Mouse (Mus musculus) lung, adult 18-20 months (tissue): ENCODE measurements around the gene Fnbp1.

Experiments
- DNase-seq, 2 experiments: peaks; one replicate each; pipeline ENCODE4 v3.0.0; 2022; ENCODE audit warnings: mixed read lengths in 2 of 2

Gene Fnbp1

GRCm38 (mm10) chr2:31019011-31019410 lies 122.8 kb downstream of the Fnbp1 start:
- no peak for DNase-seq

- no peak for DNase-seq
Measured at GRCm38 (mm10) chr2:31018519-31018918, 123.3 kb downstream of the Fnbp1 start.

GRCm38 (mm10) chr2:31017625-31018317 lies 124.0 kb downstream of the Fnbp1 start:
- DNase-seq = no peak

- DNase-seq = no peak
Measured at GRCm38 (mm10) chr2:31013371-31014120, 128.3 kb downstream of the Fnbp1 start.

GRCm38 (mm10) chr2:31007208-31007607 lies 134.6 kb downstream of the Fnbp1 start:
- DNase-seq = no peak

- DNase-seq = no peak
Measured at GRCm38 (mm10) chr2:31006434-31006833, 135.4 kb downstream of the Fnbp1 start.

GRCm38 (mm10) chr2:31005453-31005852 lies 136.4 kb downstream of the Fnbp1 start:
- no peak for DNase-seq

- DNase-seq = no peak
Measured at GRCm38 (mm10) chr2:31002857-31003256, 139.0 kb downstream of the Fnbp1 start.

GRCm38 (mm10) chr2:30998443-30999260 lies 143.2 kb downstream of the Fnbp1 start:
- no peak for DNase-seq

GRCm38 (mm10) chr2:30995432-30995996 lies 146.3 kb downstream of the Fnbp1 start:
- DNase-seq = peak in 1 of 2 experiments; percentile 21

- DNase-seq = no peak
Measured at GRCm38 (mm10) chr2:30994853-30995252, 147.0 kb downstream of the Fnbp1 start.

- DNase-seq = no peak
Measured at GRCm38 (mm10) chr2:30990221-30990620, 151.6 kb downstream of the Fnbp1 start.

- peak; percentile 86 to 90 for DNase-seq
Measured at GRCm38 (mm10) chr2:30985111-30986020, 156.4 kb downstream of the Fnbp1 start.

GRCm38 (mm10) chr2:30983024-30983423 lies 158.8 kb downstream of the Fnbp1 start:
- DNase-seq = no peak

GRCm38 (mm10) chr2:30981790-30982513 lies 159.9 kb downstream of the Fnbp1 start, which contains the start of the genes BC005624 and Usp20:
Gene BC005624, minus strand, starts transcription at chr2:30982201.
Gene Usp20, plus strand, starts transcription at chr2:30982279.
- peak; percentile 100 for DNase-seq
